Mouse (Mus musculus): Measurements from ENCODE around the gene March4. TPM values are rescaled to one million over a fixed set of nuclear protein-coding genes. Genes with fewer than 3 reads are reported as not detected.

The March4 gene
- polyA plus RNA-seq, 1 experiment from 2014 or later = 0.18 TPM

Other genes with a start within 250 kb of the March4 start
- gene Xrcc5, start 229.5 kb downstream of the March4 start, polyA plus RNA-seq (2015; fragmentation: Nextera tagmentation; extraction: Ambion mirVana) = 34.5 and 42.9 TPM in 2 replicates
- 18.2 and 20.8 TPM in 2 replicates for gene Smarcal1, start 46.3 kb upstream of the March4 start, polyA plus RNA-seq (2015; fragmentation: Nextera tagmentation; extraction: Ambion mirVana)
- gene Ankar, start 163.6 kb upstream of the March4 start, polyA plus RNA-seq (2015; fragmentation: Nextera tagmentation; extraction: Ambion mirVana) = not detected in 2 replicates
- gene Rpl37a, start 174.4 kb upstream of the March4 start, polyA plus RNA-seq (2015; fragmentation: Nextera tagmentation; extraction: Ambion mirVana) = 1,608 and 1,724 TPM in 2 replicates